Mouse (Mus musculus): ENCODE data around the gene Ubiad1. TPM values are rescaled to one million over a fixed set of nuclear protein-coding genes. Genes with fewer than 3 reads are reported as not detected.
A peak's percentile ranks its signal among the peaks of the same experiment; 100 is the strongest.

The Ubiad1 gene
- polyA plus RNA-seq, 1 experiment = 16.7 TPM

GRCm38 (mm10) chr4:148397531-148398287 lies 46.9 kb downstream of the Ubiad1 start:
- peak; percentile 52 for DNase-seq (ENCODE audit: low read depth)
- TF ChIP-seq CTCF (IDR thresholded peaks at IDR 0.05; ENCODE audit: borderline replicate concordance, extremely low read depth, insufficient read depth, insufficient read length) (peak; percentile 30; the same call in 1 of the 2 replicates), POLR2A (IDR thresholded peaks at IDR 0.05; ENCODE audit: borderline replicate concordance, extremely low read depth, insufficient read depth, insufficient read length, poor library complexity, severe bottlenecking) (no peak)

GRCm38 (mm10) chr4:148397113-148397512 lies 47.5 kb downstream of the Ubiad1 start:
- no peak for DNase-seq (ENCODE audit: low read depth)
- TF ChIP-seq POLR2A (IDR thresholded peaks at IDR 0.05; ENCODE audit: borderline replicate concordance, extremely low read depth, insufficient read depth, insufficient read length, poor library complexity, severe bottlenecking) (no peak), CTCF (IDR thresholded peaks at IDR 0.05; ENCODE audit: borderline replicate concordance, extremely low read depth, insufficient read depth, insufficient read length) (no peak)

- TF ChIP-seq CTCF (IDR thresholded peaks at IDR 0.05; ENCODE audit: borderline replicate concordance, extremely low read depth, insufficient read depth, insufficient read length) (no peak), POLR2A (IDR thresholded peaks at IDR 0.05; ENCODE audit: borderline replicate concordance, extremely low read depth, insufficient read depth, insufficient read length, poor library complexity, severe bottlenecking) (no peak)
- DNase-seq (ENCODE audit: low read depth) = peak; percentile 29
These were observed 48.7 kb downstream of the Ubiad1 start for GRCm38 (mm10) chr4:148395875-148396274.

GRCm38 (mm10) chr4:148395198-148395597 lies 49.4 kb downstream of the Ubiad1 start:
- TF ChIP-seq CTCF (IDR thresholded peaks at IDR 0.05; ENCODE audit: borderline replicate concordance, extremely low read depth, insufficient read depth, insufficient read length) (no peak), POLR2A (IDR thresholded peaks at IDR 0.05; ENCODE audit: borderline replicate concordance, extremely low read depth, insufficient read depth, insufficient read length, poor library complexity, severe bottlenecking) (no peak)
- peak; percentile 51 for DNase-seq (ENCODE audit: low read depth)

- TF ChIP-seq POLR2A (IDR thresholded peaks at IDR 0.05; ENCODE audit: borderline replicate concordance, extremely low read depth, insufficient read depth, insufficient read length, poor library complexity, severe bottlenecking) (no peak), CTCF (IDR thresholded peaks at IDR 0.05; ENCODE audit: borderline replicate concordance, extremely low read depth, insufficient read depth, insufficient read length) (no peak)
- DNase-seq (ENCODE audit: low read depth) = peak; percentile 76
These were observed 52.8 kb downstream of the Ubiad1 start for GRCm38 (mm10) chr4:148391714-148392310.

- no peak for DNase-seq (ENCODE audit: low read depth)
- no peak for TF ChIP-seq CTCF (IDR thresholded peaks at IDR 0.05; ENCODE audit: borderline replicate concordance, extremely low read depth, insufficient read depth, insufficient read length)
- TF ChIP-seq POLR2A (IDR thresholded peaks at IDR 0.05; ENCODE audit: borderline replicate concordance, extremely low read depth, insufficient read depth, insufficient read length, poor library complexity, severe bottlenecking) = no peak
These were observed 54.9 kb downstream of the Ubiad1 start for GRCm38 (mm10) chr4:148389635-148390034.

GRCm38 (mm10) chr4:148389047-148389446 lies 55.5 kb downstream of the Ubiad1 start:
- peak; percentile 33; the same call in 1 of the 2 replicates for TF ChIP-seq CTCF (IDR thresholded peaks at IDR 0.05; ENCODE audit: borderline replicate concordance, extremely low read depth, insufficient read depth, insufficient read length)
- TF ChIP-seq POLR2A (IDR thresholded peaks at IDR 0.05; ENCODE audit: borderline replicate concordance, extremely low read depth, insufficient read depth, insufficient read length, poor library complexity, severe bottlenecking) = no peak
- DNase-seq (ENCODE audit: low read depth) = no peak

- DNase-seq (ENCODE audit: low read depth) = no peak
- TF ChIP-seq POLR2A (IDR thresholded peaks at IDR 0.05; ENCODE audit: borderline replicate concordance, extremely low read depth, insufficient read depth, insufficient read length, poor library complexity, severe bottlenecking) (no peak), CTCF (IDR thresholded peaks at IDR 0.05; ENCODE audit: borderline replicate concordance, extremely low read depth, insufficient read depth, insufficient read length) (no peak)
These were observed 59.3 kb downstream of the Ubiad1 start for GRCm38 (mm10) chr4:148385269-148385668.

Other genes with a start within 250 kb of the Ubiad1 start
- gene Disp3, start 156.8 kb downstream of the Ubiad1 start, polyA plus RNA-seq (2012; rRNA removed) = 25.2 and 28.4 TPM in 2 replicates
- gene Mtor, start 3.8 kb upstream of the Ubiad1 start, polyA plus RNA-seq (2012; rRNA removed) = 27.0 and 41.1 TPM in 2 replicates
- gene Angptl7, start 55.7 kb upstream of the Ubiad1 start, polyA plus RNA-seq (2012; rRNA removed) = 0.05 and 0.08 TPM in 2 replicates
- gene Exosc10, start 113.7 kb upstream of the Ubiad1 start, polyA plus RNA-seq (2012; rRNA removed) = 59.7 and 71.3 TPM in 2 replicates
- gene Srm, start 146.7 kb upstream of the Ubiad1 start, polyA plus RNA-seq (2012; rRNA removed) = 96.7 and 108 TPM in 2 replicates
- gene Masp2, start 157.8 kb upstream of the Ubiad1 start, polyA plus RNA-seq (2012; rRNA removed) = 1.6 and 2.6 TPM in 2 replicates
- 438 and 625 TPM in 2 replicates for gene Tardbp, start 182.2 kb upstream of the Ubiad1 start, polyA plus RNA-seq (2012; rRNA removed)
- not detected in 2 replicates for gene Gm572, start 198.5 kb upstream of the Ubiad1 start, polyA plus RNA-seq (2012; rRNA removed)